Comparison of ENCODE assay signal across 12 mouse cellular contexts in the genomic region with DNA sequence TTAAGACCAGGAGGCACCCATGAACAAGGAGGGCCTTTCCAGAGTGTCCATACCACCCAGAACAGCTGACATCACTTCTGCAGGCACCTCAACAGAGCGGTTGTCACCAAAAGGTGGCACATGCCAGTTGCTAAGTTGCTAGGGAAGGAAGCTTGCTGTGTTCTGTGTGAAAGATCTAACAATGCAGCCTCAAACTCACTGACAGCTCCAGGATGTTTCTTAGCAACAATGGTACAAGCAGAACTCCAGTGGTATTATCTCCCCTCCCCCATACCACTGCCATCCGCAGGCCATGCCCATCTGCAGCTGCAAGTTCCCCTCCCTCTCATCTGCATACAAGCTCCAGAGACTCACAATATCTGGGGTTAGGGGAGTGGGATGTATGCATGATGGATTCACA. TPM values are rescaled to one million over a fixed set of nuclear protein-coding genes. Genes with fewer than 3 reads are reported as not detected.
DNase-seq lines count a peak whose midpoint lies in the region; ATAC-seq and TF ChIP-seq lines count a peak whose summit lies in the region.
"Had no signal": no experiment of that assay in that cellular context is flagged by ENCODE, and none has a peak within 500 bp of the region (broad histone marks: within the 10 kb centered on the region; RNA-seq: fewer than 3 reads in every experiment).

No protein-coding gene starts in this region.

- 35% methylated on average over 2 of the region's 2 CpGs for WGBS in lung, postnatal 0 days
- WGBS in forebrain, embryonic 13.5 days = 22% methylated on average over 2 of the region's 2 CpGs
- WGBS in midbrain, embryonic 14.5 days = 2% methylated on average over 2 of the region's 2 CpGs

- no peak overlapping the region for H3K9ac ChIP-seq in lung, postnatal 0 days (replicated peaks; ENCODE audit: low read depth)
- H3K9ac ChIP-seq in forebrain, embryonic 13.5 days = no peak overlapping the region
- no peak overlapping the region for H3K9ac ChIP-seq in midbrain, embryonic 14.5 days (replicated peaks; ENCODE audit: low read length)

- TF ChIP-seq CTCF in lung, postnatal 0 days (IDR thresholded peaks at IDR 0.05) = no peak

- no peaks in the 10 kb centered on the region for H3K9me3 ChIP-seq in lung, postnatal 0 days (ENCODE audit: low read length)
- H3K9me3 ChIP-seq in forebrain, embryonic 13.5 days (replicated peaks) = no peaks in the 10 kb centered on the region
- H3K9me3 ChIP-seq in midbrain, embryonic 14.5 days (ENCODE audit: control insufficient read depth, low read length) = no peaks in the 10 kb centered on the region

- peaks cover 6% of the 10 kb centered on the region; the same call in 1 of the 2 replicates for H3K4me1 ChIP-seq in lung, postnatal 0 days (ENCODE audit: insufficient read depth, low read depth, low read length)
- peaks cover 39% of the 10 kb centered on the region for H3K4me1 ChIP-seq in forebrain, embryonic 13.5 days
- H3K4me1 ChIP-seq in midbrain, embryonic 14.5 days (ENCODE audit: control insufficient read depth, insufficient read depth, low read length) = peaks cover 18% of the 10 kb centered on the region

- no peak overlapping the region for H3K27ac ChIP-seq in lung, postnatal 0 days (ENCODE audit: low read length)
- H3K27ac ChIP-seq in forebrain, embryonic 13.5 days = peak overlapping the region; percentile 35; the same call in 1 of the 2 replicates
- 0 out of 2 replicates have a peak overlapping the region, but pooled peaks have one; percentile 32 for H3K27ac ChIP-seq in midbrain, embryonic 14.5 days (replicated peaks; ENCODE audit: low read depth, low read length)

- H3K4me3 ChIP-seq in lung, postnatal 0 days (ENCODE audit: low read depth, low read length) = no peak overlapping the region
- no peak overlapping the region for H3K4me3 ChIP-seq in forebrain, embryonic 13.5 days
- no peak overlapping the region for H3K4me3 ChIP-seq in midbrain, embryonic 14.5 days (replicated peaks; ENCODE audit: low read depth, low read length)

- H3K27me3 ChIP-seq in lung, postnatal 0 days (replicated peaks; ENCODE audit: insufficient read depth, low read length) = no peaks in the 10 kb centered on the region
- H3K27me3 ChIP-seq in forebrain, embryonic 13.5 days = peaks cover 6% of the 10 kb centered on the region
- peaks cover 4% of the 10 kb centered on the region; the same call in 1 of the 2 replicates for H3K27me3 ChIP-seq in midbrain, embryonic 14.5 days (ENCODE audit: control insufficient read depth, insufficient read depth, low read length)

- peak; percentile 19 for DNase-seq in lung, postnatal 0 days (ENCODE audit: low spot score)
- DNase-seq in lung, postnatal 14 days = no peak
- DNase-seq in midbrain, embryonic 14.5 days = peak; percentile 66
- peak; percentile 49 to 76 for DNase-seq in thymus, postnatal 36 days
- no peak for DNase-seq in gastrocnemius, postnatal 25 days
- no peak for DNase-seq in left cerebral cortex, postnatal 14 days (ENCODE audit: low spot score in 2 of 2)
- DNase-seq: adrenal gland, adult 8-10 months; cerebellum, adult 2 months; gastrocnemius, postnatal 10 days; heart, postnatal 36 days; kidney, adult 9 months had no signal

- H3K36me3 ChIP-seq in lung, postnatal 0 days (ENCODE audit: insufficient read depth, low read length) = 0 out of 2 replicates have a peak, but pooled peaks cover 5% of the 10 kb centered on the region
- peaks cover 21% of the 10 kb centered on the region for H3K36me3 ChIP-seq in forebrain, embryonic 13.5 days (ENCODE audit: poor library complexity, severe bottlenecking)
- H3K36me3 ChIP-seq in midbrain, embryonic 14.5 days (ENCODE audit: control insufficient read depth, insufficient read depth, low read length) = no peaks in the 10 kb centered on the region; the same call in 1 of the 2 replicates

- TF ChIP-seq EP300 in lung, postnatal 0 days (IDR thresholded peaks at IDR 0.05) = no peak

- no peak for ATAC-seq in lung, postnatal 0 days
- ATAC-seq in forebrain, embryonic 13.5 days = 0 out of 2 replicates have a peak, but pooled peaks have one; percentile 17
- no peak for ATAC-seq in midbrain, embryonic 14.5 days (ENCODE audit: low FRiP score, low TSS enrichment)

- no peak overlapping the region for H3K4me2 ChIP-seq in lung, postnatal 0 days (replicated peaks; ENCODE audit: low read depth, low read length)
- H3K4me2 ChIP-seq in forebrain, embryonic 13.5 days = peak overlapping the region; percentile 24; the same call in 1 of the 2 replicates
- no peak overlapping the region; the same call in 1 of the 2 replicates for H3K4me2 ChIP-seq in midbrain, embryonic 14.5 days (ENCODE audit: low read length)

- intact Hi-C loops in left cerebral cortex, postnatal 14 days (cut with DNase I) = no loop called here

RNA-seq across cellular contexts. Expression of a gene that starts 3.7 kb away (rescaled TPM):
- 99.5 and 112 TPM in 2 replicates for polyA plus RNA-seq in lung, postnatal 0 days (2015; fragmentation: Nextera tagmentation; extraction: Ambion mirVana)
- 48.9 and 51.9 TPM in 2 replicates for polyA plus RNA-seq in forebrain, embryonic 13.5 days (2015; fragmentation: Nextera tagmentation; extraction: Ambion mirVana)
- polyA plus RNA-seq in midbrain, embryonic 14.5 days (2014; fragmentation: Nextera tagmentation; extraction: Ambion mirVana) = 16.1 and 32.0 TPM in 2 replicates
- 10 to 100 TPM; 18.6 to 19.6 TPM for total RNA-seq in gastrocnemius, postnatal 25 days (2021)
- 1 to 10 TPM; 9.0 to 10.0 TPM for total RNA-seq in left cerebral cortex, postnatal 14 days (2021)

Comparison
In these comparisons a context has a peak if more than half of its experiments do, and no peak if none do; other contexts are left out.
1. DNase-seq: peak in lung, postnatal 0 days (single experiment), midbrain, embryonic 14.5 days (single experiment) and thymus, postnatal 36 days (2 of 2); none in lung, postnatal 14 days (single experiment), gastrocnemius, postnatal 25 days (single experiment) and left cerebral cortex, postnatal 14 days (0 of 2).